Mouse (Mus musculus) brain, embryonic 14.5 days (tissue): ENCODE measurements around the gene Oprd1.

Source experiments
- CTCF ChIP-seq: fragments of 200-500 bp; IDR thresholded peaks from 2 replicates; pipeline ENCODE4 v1.5.1; 2012; ENCODE audit warnings: inconsistent platforms, mild to moderate bottlenecking, moderate library complexity, borderline replicate concordance; ENCODE audit not compliant: insufficient read depth, insufficient read length; ENCODE audit errors: extremely low read depth
- POLR2A ChIP-seq: fragments of 200-500 bp; IDR thresholded peaks from 2 replicates; pipeline ENCODE4 v1.6.1; 2012; ENCODE audit warnings: mild to moderate bottlenecking, inconsistent platforms, borderline replicate concordance; ENCODE audit not compliant: poor library complexity, insufficient read depth, insufficient read length, severe bottlenecking; ENCODE audit errors: extremely low read depth

GRCm38 (mm10) chr4:132183162-132183561 lies 38.9 kb upstream of the Oprd1 start:
- TF ChIP-seq CTCF (no peak), POLR2A (no peak)
